Mouse (Mus musculus): ENCODE data around the gene Gstm3. TPM values are rescaled to one million over a fixed set of nuclear protein-coding genes. Genes with fewer than 3 reads are reported as not detected.
A peak's percentile ranks its signal among the peaks of the same experiment; 100 is the strongest.

The Gstm3 gene
- polyA plus RNA-seq, 1 experiment from 2014 or later = not detected

- H3K9ac ChIP-seq = peak within 1 kb of the TSS; percentile 9; the same call in 1 of the 2 replicates
- H3K27me3 ChIP-seq (replicated peaks) = no peaks in the 10 kb centered on the region
- no peaks in the 10 kb centered on the region for H3K36me3 ChIP-seq
- H3K4me2 ChIP-seq = peak within 1 kb of the TSS; percentile 65
- 8% methylated on average over 20 of the region's 20 CpGs for WGBS
- H3K9me3 ChIP-seq (replicated peaks) = no peaks in the 10 kb centered on the region
- H3K4me3 ChIP-seq = peak within 1 kb of the TSS; percentile 30
- no peak within 1 kb of the TSS for H3K27ac ChIP-seq (ENCODE audit: poor library complexity, severe bottlenecking)
- ATAC-seq (ENCODE audit: insufficient number of reproducible peaks, low FRiP score) = peak; percentile 52; the same call in 1 of the 2 replicates
- peaks cover 28% of the 10 kb centered on the region for H3K4me1 ChIP-seq (replicated peaks)
Measured at GRCm38 (mm10) chr3:107943239-107943990, 25.7 kb downstream of the Gstm3 start, which contains the start of gene Gstm6. Gstm6 (minus strand) TSS chr3:107943749.

- H3K27me3 ChIP-seq (replicated peaks) = no peaks in the 10 kb centered on the region
- H3K9ac ChIP-seq = no peak overlapping the region
- no peak for ATAC-seq (ENCODE audit: insufficient number of reproducible peaks, low FRiP score)
- no peak overlapping the region for H3K4me3 ChIP-seq
- no peak overlapping the region for H3K27ac ChIP-seq (ENCODE audit: poor library complexity, severe bottlenecking)
- no peaks in the 10 kb centered on the region for H3K9me3 ChIP-seq (replicated peaks)
- peaks cover 25% of the 10 kb centered on the region for H3K4me1 ChIP-seq (replicated peaks)
- no peak overlapping the region for H3K4me2 ChIP-seq
- no peaks in the 10 kb centered on the region for H3K36me3 ChIP-seq
- 67% methylated on average over 4 of the region's 4 CpGs for WGBS
Measured at GRCm38 (mm10) chr3:107941261-107941660, 27.8 kb downstream of the Gstm3 start.

GRCm38 (mm10) chr3:107940524-107940923, 28.6 kb downstream of the Gstm3 start:
- WGBS = 39% methylated on average over 7 of the region's 7 CpGs

DNA sequence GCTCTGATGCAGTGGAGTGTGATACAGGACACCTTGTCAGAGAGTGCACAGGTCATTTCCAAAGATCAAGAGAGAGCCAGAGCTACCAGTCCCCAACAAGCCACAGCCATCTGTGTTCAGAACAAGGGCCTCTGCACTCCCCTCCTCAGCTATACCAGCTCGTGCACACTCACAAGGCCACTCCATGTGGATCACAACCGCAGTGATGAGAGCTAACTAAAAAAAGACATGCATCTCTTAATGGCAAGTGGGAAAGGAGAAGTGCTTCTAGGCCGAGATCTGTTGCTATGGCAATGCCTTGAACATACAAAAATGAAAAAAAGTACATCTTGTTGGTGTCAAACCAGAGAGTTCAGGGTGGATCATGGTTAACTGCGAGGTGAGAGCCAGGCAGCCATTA, 29.3 kb downstream of the Gstm3 start:
- H3K9ac ChIP-seq = no peak overlapping the region
- no peaks in the 10 kb centered on the region for H3K36me3 ChIP-seq
- peaks cover 34% of the 10 kb centered on the region for H3K4me1 ChIP-seq (replicated peaks)
- no peak overlapping the region for H3K27ac ChIP-seq (ENCODE audit: poor library complexity, severe bottlenecking)
- H3K27me3 ChIP-seq (replicated peaks) = no peaks in the 10 kb centered on the region
- 67% methylated on average over 4 of the region's 4 CpGs for WGBS
- H3K4me2 ChIP-seq = no peak overlapping the region
- ATAC-seq (ENCODE audit: insufficient number of reproducible peaks, low FRiP score) = no peak
- no peak overlapping the region for H3K4me3 ChIP-seq
- no peaks in the 10 kb centered on the region for H3K9me3 ChIP-seq (replicated peaks)

More at GRCm38 (mm10) chr3:107940524-107940923, 28.6 kb downstream of the Gstm3 start:
- no peak overlapping the region for H3K4me3 ChIP-seq
- H3K9ac ChIP-seq = no peak overlapping the region
- peaks cover 31% of the 10 kb centered on the region for H3K4me1 ChIP-seq (replicated peaks)
- no peak for ATAC-seq (ENCODE audit: insufficient number of reproducible peaks, low FRiP score)
- no peak overlapping the region for H3K4me2 ChIP-seq
- no peaks in the 10 kb centered on the region for H3K9me3 ChIP-seq (replicated peaks)
- H3K27ac ChIP-seq (ENCODE audit: poor library complexity, severe bottlenecking) = no peak overlapping the region
- H3K27me3 ChIP-seq (replicated peaks) = no peaks in the 10 kb centered on the region
- no peaks in the 10 kb centered on the region for H3K36me3 ChIP-seq

GRCm38 (mm10) chr3:107939403-107939802, 29.7 kb downstream of the Gstm3 start:
- ATAC-seq (ENCODE audit: insufficient number of reproducible peaks, low FRiP score) = no peak; the same call in 1 of the 2 replicates
- no peak overlapping the region for H3K27ac ChIP-seq (ENCODE audit: poor library complexity, severe bottlenecking)
- no peak overlapping the region for H3K9ac ChIP-seq
- H3K27me3 ChIP-seq (replicated peaks) = no peaks in the 10 kb centered on the region; the same call in 1 of the 2 replicates
- peaks cover 35% of the 10 kb centered on the region for H3K4me1 ChIP-seq (replicated peaks)
- H3K36me3 ChIP-seq = no peaks in the 10 kb centered on the region
- no peak overlapping the region for H3K4me2 ChIP-seq
- H3K9me3 ChIP-seq (replicated peaks) = no peaks in the 10 kb centered on the region
- no peak overlapping the region for H3K4me3 ChIP-seq
- WGBS = 52% methylated on average over 3 of the region's 3 CpGs

- 14% methylated on average over 3 of the region's 3 CpGs for WGBS
- Histone ChIP-seq H3K27ac (ENCODE audit: poor library complexity, severe bottlenecking) (no peak overlapping the region), H3K9me3 (replicated peaks) (no peaks in the 10 kb centered on the region), H3K9ac (no peak overlapping the region), H3K4me3 (no peak overlapping the region), H3K36me3 (no peaks in the 10 kb centered on the region), H3K27me3 (replicated peaks) (peaks cover 6% of the 10 kb centered on the region; the same call in 1 of the 2 replicates), H3K4me2 (no peak overlapping the region), H3K4me1 (replicated peaks) (peaks cover 33% of the 10 kb centered on the region)
- no peak for ATAC-seq (ENCODE audit: insufficient number of reproducible peaks, low FRiP score)
Measured at GRCm38 (mm10) chr3:107935888-107936287, 33.2 kb downstream of the Gstm3 start.

GRCm38 (mm10) chr3:107935268-107935667, 33.8 kb downstream of the Gstm3 start:
- ATAC-seq (ENCODE audit: insufficient number of reproducible peaks, low FRiP score) = no peak
- WGBS = 53% methylated on average over 3 of the region's 3 CpGs
- Histone ChIP-seq H3K4me3 (no peak overlapping the region), H3K27me3 (replicated peaks) (peaks cover 6% of the 10 kb centered on the region; the same call in 1 of the 2 replicates), H3K4me1 (replicated peaks) (peaks cover 28% of the 10 kb centered on the region), H3K27ac (ENCODE audit: poor library complexity, severe bottlenecking) (no peak overlapping the region), H3K4me2 (no peak overlapping the region), H3K9ac (no peak overlapping the region), H3K36me3 (no peaks in the 10 kb centered on the region), H3K9me3 (replicated peaks) (no peaks in the 10 kb centered on the region)

DNA sequence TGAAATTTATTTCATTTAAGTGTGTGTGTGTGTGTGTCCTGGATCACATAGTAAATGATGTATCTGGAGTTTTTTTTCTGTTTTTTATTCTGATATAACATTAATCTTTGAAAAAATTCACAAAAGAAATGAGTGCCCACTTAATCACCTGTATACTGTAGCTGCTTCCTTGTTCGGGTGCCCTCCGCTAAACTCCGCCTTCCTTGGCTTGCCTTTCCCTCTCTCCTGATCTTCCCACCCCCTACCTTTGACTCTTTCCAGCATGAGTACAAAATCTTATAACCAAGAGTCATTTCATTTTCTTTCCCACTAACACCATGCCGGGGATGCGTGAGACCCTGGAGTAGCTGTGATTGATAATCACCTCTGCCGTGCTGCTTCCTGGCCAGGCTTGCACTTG, 37.0 kb downstream of the Gstm3 start:
- H3K27ac ChIP-seq (ENCODE audit: poor library complexity, severe bottlenecking) = no peak overlapping the region
- 64% methylated on average over 6 of the region's 6 CpGs for WGBS
- no peak for ATAC-seq (ENCODE audit: insufficient number of reproducible peaks, low FRiP score)

DNA sequence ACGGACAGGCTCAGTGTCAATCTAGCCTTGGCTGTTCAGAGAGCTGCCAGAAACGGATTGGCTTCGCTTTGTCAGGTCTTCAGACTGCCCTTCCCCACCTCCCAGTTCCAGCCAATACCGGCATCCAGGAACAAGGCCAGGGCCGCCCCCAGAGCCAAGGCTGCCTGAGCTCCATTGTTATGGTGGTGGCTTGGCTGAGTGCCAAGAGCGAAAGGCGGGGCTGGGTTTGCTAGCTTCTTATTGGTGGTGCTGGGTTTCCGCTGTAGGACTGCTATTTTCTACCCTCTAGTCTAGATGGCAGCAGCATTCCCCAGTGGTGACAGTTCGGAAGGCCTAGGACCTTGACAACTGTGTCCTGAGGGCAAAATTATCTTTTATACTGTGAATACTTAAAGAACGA, 37.4 kb downstream of the Gstm3 start, which contains the start of gene Gstm7:
Gene Gstm7, minus strand, starts transcription at position 148 of the 400 bp plus-strand sequence.
- under 1% methylated on average over 10 of the region's 10 CpGs for WGBS
- Histone ChIP-seq H3K27ac (ENCODE audit: poor library complexity, severe bottlenecking) (peak within 1 kb of the TSS; percentile 43), H3K4me1 (replicated peaks) (peaks cover 18% of the 10 kb centered on the region), H3K9me3 (replicated peaks) (no peaks in the 10 kb centered on the region), H3K36me3 (no peaks in the 10 kb centered on the region), H3K9ac (peak within 1 kb of the TSS; percentile 28; the same call in 1 of the 2 replicates), H3K4me2 (peak within 1 kb of the TSS; percentile 60), H3K4me3 (peak within 1 kb of the TSS; percentile 29), H3K27me3 (replicated peaks) (peaks cover 6% of the 10 kb centered on the region; the same call in 1 of the 2 replicates)
- ATAC-seq (ENCODE audit: insufficient number of reproducible peaks, low FRiP score) = peak; percentile 92

More for the DNA sequence above, 37.0 kb downstream of the Gstm3 start:
- Histone ChIP-seq H3K9me3 (replicated peaks) (no peaks in the 10 kb centered on the region), H3K36me3 (no peaks in the 10 kb centered on the region), H3K27me3 (replicated peaks) (peaks cover 6% of the 10 kb centered on the region; the same call in 1 of the 2 replicates), H3K4me1 (replicated peaks) (peaks cover 18% of the 10 kb centered on the region), H3K4me2 (no peak overlapping the region), H3K9ac (no peak overlapping the region), H3K4me3 (no peak overlapping the region)

DNA sequence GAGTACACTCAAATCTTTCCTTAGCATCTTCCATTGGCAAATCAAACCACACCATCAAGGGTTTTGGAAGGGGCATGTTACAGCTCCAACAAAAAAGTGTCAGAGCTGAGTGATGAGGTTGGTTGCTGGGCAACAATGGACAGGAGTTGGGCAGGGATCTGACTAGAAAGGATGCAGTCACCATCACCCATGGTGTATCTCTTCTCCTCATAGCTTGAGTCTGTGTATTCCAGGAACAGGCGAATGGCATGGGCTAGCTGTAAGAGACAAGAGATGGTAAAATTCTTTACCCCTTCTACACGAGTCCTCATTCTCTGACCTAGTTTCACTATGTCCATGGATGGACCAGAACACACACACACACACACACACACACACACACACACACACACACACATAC, 37.9 kb downstream of the Gstm3 start:
- Histone ChIP-seq H3K9me3 (replicated peaks) (no peaks in the 10 kb centered on the region), H3K4me2 (peak overlapping the region; percentile 60), H3K27me3 (replicated peaks) (peaks cover 7% of the 10 kb centered on the region; the same call in 1 of the 2 replicates), H3K27ac (ENCODE audit: poor library complexity, severe bottlenecking) (peak overlapping the region; percentile 43), H3K9ac (peak overlapping the region; percentile 28; the same call in 1 of the 2 replicates), H3K36me3 (no peaks in the 10 kb centered on the region), H3K4me3 (peak overlapping the region; percentile 29), H3K4me1 (replicated peaks) (peaks cover 18% of the 10 kb centered on the region)
- WGBS = 87% methylated on average over 2 of the region's 2 CpGs
- ATAC-seq (ENCODE audit: insufficient number of reproducible peaks, low FRiP score) = no peak

DNA sequence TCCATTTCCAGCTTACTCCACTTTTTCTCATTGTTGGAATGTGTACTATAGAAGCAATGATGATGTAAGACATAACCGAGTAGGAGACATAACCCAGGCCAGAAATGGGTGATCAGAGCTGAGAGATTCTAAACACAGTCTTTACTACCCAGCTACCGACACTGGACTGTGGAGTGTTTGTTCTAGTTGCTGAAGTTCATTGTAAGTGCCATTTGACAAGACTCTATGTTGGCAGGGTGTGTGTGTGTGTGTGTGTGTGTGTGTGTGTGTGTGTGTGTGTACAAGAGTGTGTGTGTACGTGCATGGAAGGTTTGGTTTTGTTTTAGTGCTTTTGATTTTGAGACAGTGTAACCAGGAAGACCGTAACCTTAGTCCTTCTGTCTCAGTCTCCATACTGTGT, 39.4 kb downstream of the Gstm3 start:
- Histone ChIP-seq H3K27me3 (replicated peaks) (peaks cover 10% of the 10 kb centered on the region; the same call in 1 of the 2 replicates), H3K9me3 (replicated peaks) (no peaks in the 10 kb centered on the region), H3K4me1 (replicated peaks) (peaks cover 8% of the 10 kb centered on the region; the same call in 1 of the 2 replicates), H3K36me3 (no peaks in the 10 kb centered on the region), H3K4me2 (no peak overlapping the region), H3K9ac (no peak overlapping the region), H3K4me3 (no peak overlapping the region), H3K27ac (ENCODE audit: poor library complexity, severe bottlenecking) (no peak overlapping the region)
- no peak for ATAC-seq (ENCODE audit: insufficient number of reproducible peaks, low FRiP score)
- 72% methylated on average over 4 of the region's 4 CpGs for WGBS
